Comparison of ENCODE assay signal across 36 mouse cellular contexts in the genomic region with DNA sequence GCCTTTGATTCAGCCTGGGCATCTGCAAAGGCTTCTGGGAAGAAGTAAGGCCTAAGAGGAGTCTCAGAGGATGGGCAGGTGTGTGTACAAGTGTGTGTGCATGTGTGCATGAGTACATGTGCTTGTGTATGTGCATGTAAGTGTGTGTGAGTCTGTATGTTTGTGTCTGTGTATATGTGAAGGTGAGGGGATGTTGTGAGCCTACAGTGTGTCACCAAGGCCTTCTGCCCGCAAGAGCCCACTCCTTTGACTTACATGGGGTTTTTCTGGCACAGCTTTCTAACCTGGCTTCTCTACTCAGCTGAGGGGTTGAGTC. TPM values are rescaled to one million over a fixed set of nuclear protein-coding genes. Genes with fewer than 3 reads are reported as not detected.
DNase-seq lines count a peak whose midpoint lies in the region; ATAC-seq and TF ChIP-seq lines count a peak whose summit lies in the region.
"Had no signal": no experiment of that assay in that cellular context is flagged by ENCODE, and none has a peak within 500 bp of the region (broad histone marks: within the 10 kb centered on the region; RNA-seq: fewer than 3 reads in every experiment).

No protein-coding gene starts in this region.

- TF ChIP-seq CTCF in liver, postnatal 0 days (IDR thresholded peaks at IDR 0.05; ENCODE audit: low read depth) = no peak

- 64% methylated on average over 1 of the region's 1 CpGs for WGBS in heart, embryonic 13.5 days
- WGBS in liver, postnatal 0 days (ENCODE audit: insufficient replicate concordance) = 94% methylated on average over 1 of the region's 1 CpGs
- 91% methylated on average over 1 of the region's 1 CpGs for WGBS in liver, embryonic 11.5 days
- WGBS in midbrain, embryonic 14.5 days = 95% methylated on average over 1 of the region's 1 CpGs

- no peaks in the 10 kb centered on the region for H3K9me3 ChIP-seq in heart, embryonic 13.5 days
- H3K9me3 ChIP-seq in liver, postnatal 0 days (ENCODE audit: low read length) = 0 out of 2 replicates have a peak, but pooled peaks cover 2% of the 10 kb centered on the region
- H3K9me3 ChIP-seq in liver, embryonic 11.5 days (ENCODE audit: control insufficient read depth, low read length) = no peaks in the 10 kb centered on the region
- H3K9me3 ChIP-seq in midbrain, embryonic 14.5 days (ENCODE audit: control insufficient read depth, low read length) = no peaks in the 10 kb centered on the region
- H3K9me3 ChIP-seq: embryonic facial prominence, embryonic 15.5 days; forebrain, embryonic 13.5 days; hindbrain, embryonic 13.5 days; liver, embryonic 15.5 days; midbrain, embryonic 12.5 days had no signal

- H3K4me3 ChIP-seq in heart, embryonic 13.5 days = no peak overlapping the region
- no peak overlapping the region for H3K4me3 ChIP-seq in liver, postnatal 0 days (ENCODE audit: low read depth, low read length)
- no peak overlapping the region for H3K4me3 ChIP-seq in liver, embryonic 11.5 days (ENCODE audit: low read depth, low read length)
- no peak overlapping the region for H3K4me3 ChIP-seq in midbrain, embryonic 14.5 days (replicated peaks; ENCODE audit: low read depth, low read length)
- H3K4me3 ChIP-seq: embryonic facial prominence, embryonic 10.5 days; embryonic facial prominence, embryonic 15.5 days; forebrain, embryonic 13.5 days; hindbrain, embryonic 13.5 days; liver, embryonic 15.5 days; megakaryocyte, embryonic 14.5 days; midbrain, embryonic 12.5 days had no signal

- peak overlapping the region; percentile 62; the same call in 1 of the 2 replicates for H3K27ac ChIP-seq in heart, embryonic 13.5 days (replicated peaks)
- peak overlapping the region; percentile 6; the same call in 1 of the 2 replicates for H3K27ac ChIP-seq in liver, postnatal 0 days (ENCODE audit: low read depth)
- no peak overlapping the region for H3K27ac ChIP-seq in liver, embryonic 11.5 days (ENCODE audit: low read depth, low read length)
- no peak overlapping the region for H3K27ac ChIP-seq in midbrain, embryonic 14.5 days (replicated peaks; ENCODE audit: low read depth, low read length)
- H3K27ac ChIP-seq: embryonic facial prominence, embryonic 15.5 days; forebrain, embryonic 13.5 days; hindbrain, embryonic 13.5 days; liver, embryonic 15.5 days; midbrain, embryonic 12.5 days; stomach, postnatal 0 days had no signal

- no peak for DNase-seq in heart, postnatal 10 days
- DNase-seq in liver, postnatal 0 days = no peak
- DNase-seq in liver, embryonic 11.5 days (ENCODE audit: low spot score) = no peak
- peak; percentile 60 for DNase-seq in CD4-positive, CD25-positive, alpha-beta regulatory T cell, adult 2 months (ENCODE audit: low read depth, low spot score)
- no peak for DNase-seq in midbrain, embryonic 14.5 days
- DNase-seq in testis, postnatal 10 days (ENCODE audit: low spot score) = no peak
- DNase-seq: adrenal gland, adult 8-10 months; cerebellum, adult 8-10 months; cerebellum, postnatal 25 days; gastrocnemius, postnatal 10 days; heart, postnatal 36 days; kidney, adult 9 months; kidney, postnatal 10 days; liver; right cerebral cortex, postnatal 25 days had no signal

- H3K4me1 ChIP-seq in heart, embryonic 13.5 days = peaks cover 9% of the 10 kb centered on the region; the same call in 1 of the 2 replicates
- H3K4me1 ChIP-seq in liver, postnatal 0 days (ENCODE audit: insufficient read depth) = peaks cover 11% of the 10 kb centered on the region
- peaks cover 4% of the 10 kb centered on the region for H3K4me1 ChIP-seq in liver, embryonic 11.5 days (replicated peaks; ENCODE audit: control insufficient read depth, insufficient read depth, low read length)
- no peaks in the 10 kb centered on the region for H3K4me1 ChIP-seq in midbrain, embryonic 14.5 days (ENCODE audit: control insufficient read depth, insufficient read depth, low read length)
- H3K4me1 ChIP-seq: embryonic facial prominence, embryonic 15.5 days; forebrain, embryonic 13.5 days; hindbrain, embryonic 13.5 days; midbrain, embryonic 12.5 days had no signal

- H3K36me3 ChIP-seq in heart, embryonic 13.5 days = no peaks in the 10 kb centered on the region
- no peaks in the 10 kb centered on the region for H3K36me3 ChIP-seq in liver, postnatal 0 days (replicated peaks; ENCODE audit: insufficient read depth, low read length)
- no peaks in the 10 kb centered on the region for H3K36me3 ChIP-seq in liver, embryonic 11.5 days (ENCODE audit: control insufficient read depth, insufficient read depth, low read length)
- H3K36me3 ChIP-seq in midbrain, embryonic 14.5 days (ENCODE audit: control insufficient read depth, insufficient read depth, low read length) = no peaks in the 10 kb centered on the region
- H3K36me3 ChIP-seq: embryonic facial prominence, embryonic 10.5 days; embryonic facial prominence, embryonic 15.5 days; hindbrain, embryonic 13.5 days; liver, embryonic 15.5 days; midbrain, embryonic 12.5 days had no signal

- no peak for ATAC-seq in heart, embryonic 13.5 days (ENCODE audit: extremely low read depth, insufficient number of reproducible peaks, low FRiP score, low TSS enrichment)
- ATAC-seq in liver, postnatal 0 days = no peak
- no peak for ATAC-seq in liver, embryonic 11.5 days (replicated peaks; ENCODE audit: low FRiP score)
- peak; percentile 7 for ATAC-seq in activated CD4-positive, CD25-positive, alpha-beta regulatory T cell, adult 4 months
- no peak for ATAC-seq in midbrain, embryonic 14.5 days (ENCODE audit: low FRiP score, low TSS enrichment)
- ATAC-seq: forebrain, embryonic 13.5 days; intestine, postnatal 0 days had no signal

- intact Hi-C loops in heart, postnatal 10 days (cut with DNase I) = no loop called here

- H3K27me3 ChIP-seq in heart, embryonic 13.5 days (replicated peaks) = no peaks in the 10 kb centered on the region
- H3K27me3 ChIP-seq in liver, postnatal 0 days (ENCODE audit: insufficient read depth, low read length) = no peaks in the 10 kb centered on the region
- H3K27me3 ChIP-seq in liver, embryonic 11.5 days (replicated peaks; ENCODE audit: control insufficient read depth, insufficient read depth, low read length) = no peaks in the 10 kb centered on the region
- no peaks in the 10 kb centered on the region for H3K27me3 ChIP-seq in midbrain, embryonic 14.5 days (ENCODE audit: control insufficient read depth, insufficient read depth, low read length)
- H3K27me3 ChIP-seq: embryonic facial prominence, embryonic 15.5 days; forebrain, embryonic 13.5 days; hindbrain, embryonic 13.5 days; liver, embryonic 15.5 days; midbrain, embryonic 12.5 days had no signal

- H3K4me2 ChIP-seq in heart, embryonic 13.5 days = no peak overlapping the region
- no peak overlapping the region for H3K4me2 ChIP-seq in liver, postnatal 0 days (ENCODE audit: low read depth, low read length)
- no peak overlapping the region for H3K4me2 ChIP-seq in liver, embryonic 11.5 days
- no peak overlapping the region for H3K4me2 ChIP-seq in midbrain, embryonic 14.5 days (ENCODE audit: low read length)
- H3K4me2 ChIP-seq: embryonic facial prominence, embryonic 15.5 days; forebrain, embryonic 13.5 days; hindbrain, embryonic 13.5 days; liver, embryonic 15.5 days; midbrain, embryonic 12.5 days had no signal

- no peak overlapping the region for H3K9ac ChIP-seq in heart, embryonic 13.5 days
- H3K9ac ChIP-seq in liver, postnatal 0 days (replicated peaks) = no peak overlapping the region
- no peak overlapping the region for H3K9ac ChIP-seq in liver, embryonic 11.5 days (ENCODE audit: low read depth, low read length)
- H3K9ac ChIP-seq in midbrain, embryonic 14.5 days (replicated peaks; ENCODE audit: low read length) = no peak overlapping the region
- H3K9ac ChIP-seq: embryonic facial prominence, embryonic 15.5 days; forebrain, embryonic 13.5 days; hindbrain, embryonic 13.5 days; liver, embryonic 15.5 days; midbrain, embryonic 12.5 days had no signal

- no peak for TF ChIP-seq EP300 in liver, postnatal 0 days (IDR thresholded peaks at IDR 0.05; ENCODE audit: low read depth)

RNA-seq across cellular contexts. Expression of a gene that starts 20.8 kb away (rescaled TPM):
- 13.5 and 15.9 TPM in 2 replicates for polyA plus RNA-seq in heart, embryonic 13.5 days (2015; fragmentation: Nextera tagmentation; extraction: Ambion mirVana)
- 1 to 10 TPM; 1.2 to 1.8 TPM for total RNA-seq in heart, postnatal 10 days (2021)
- polyA plus RNA-seq in liver, postnatal 0 days (2015; fragmentation: Nextera tagmentation; extraction: Ambion mirVana) = 5.6 and 5.9 TPM in 2 replicates
- polyA plus RNA-seq in liver, embryonic 11.5 days (2014; fragmentation: Nextera tagmentation; extraction: Ambion mirVana) = 8.8 and 10.1 TPM in 2 replicates
- polyA plus RNA-seq in activated CD4-positive, CD25-positive, alpha-beta regulatory T cell, adult 4 months (2017; shearing (Covaris generic)) = 10 to 100 TPM; 18.6 to 38.6 TPM
- 10.1 and 12.7 TPM in 2 replicates for polyA plus RNA-seq in midbrain, embryonic 14.5 days (2014; fragmentation: Nextera tagmentation; extraction: Ambion mirVana)

RNA-seq across cellular contexts. Expression of a gene that starts 23.3 kb away (rescaled TPM):
- polyA plus RNA-seq in heart, embryonic 13.5 days (2015; fragmentation: Nextera tagmentation; extraction: Ambion mirVana) = not detected in 2 replicates
- total RNA-seq in heart, postnatal 10 days (2021) = not detected
- not detected in 2 replicates for polyA plus RNA-seq in liver, postnatal 0 days (2015; fragmentation: Nextera tagmentation; extraction: Ambion mirVana)
- polyA plus RNA-seq in liver, embryonic 11.5 days (2014; fragmentation: Nextera tagmentation; extraction: Ambion mirVana) = not detected in 2 replicates
- under 1 TPM; 0.28 to 0.37 TPM for polyA plus RNA-seq in activated CD4-positive, CD25-positive, alpha-beta regulatory T cell, adult 4 months (2017; shearing (Covaris generic))
- polyA plus RNA-seq in midbrain, embryonic 14.5 days (2014; fragmentation: Nextera tagmentation; extraction: Ambion mirVana) = not detected in 2 replicates
- total RNA-seq: adrenal gland, adult 8-10 months; adrenal gland, postnatal 4 days; ES-E14; heart, postnatal 36 days; layer of hippocampus, postnatal 10 days; left cerebral cortex, adult 18-20 months; left cerebral cortex, postnatal 14 days had no signal
- polyA plus RNA-seq: embryonic facial prominence, embryonic 15.5 days; forebrain, embryonic 13.5 days; gonadal fat pad, adult 2 months; hindbrain, embryonic 13.5 days; intestine, postnatal 0 days; limb, embryonic 11.5 days; lung, embryonic 16.5 days; midbrain, embryonic 12.5 days; neural tube, embryonic 11.5 days; stomach, postnatal 0 days had no signal

RNA-seq across cellular contexts. Expression of a gene that starts 45.1 kb away (rescaled TPM):
- 92.0 and 94.0 TPM in 2 replicates for polyA plus RNA-seq in heart, embryonic 13.5 days (2015; fragmentation: Nextera tagmentation; extraction: Ambion mirVana)
- 100 to 1,000 TPM; 184 to 187 TPM for total RNA-seq in heart, postnatal 10 days (2021)
- polyA plus RNA-seq in liver, postnatal 0 days (2015; fragmentation: Nextera tagmentation; extraction: Ambion mirVana) = 41.7 and 44.7 TPM in 2 replicates
- 88.9 and 99.6 TPM in 2 replicates for polyA plus RNA-seq in liver, embryonic 11.5 days (2014; fragmentation: Nextera tagmentation; extraction: Ambion mirVana)
- polyA plus RNA-seq in activated CD4-positive, CD25-positive, alpha-beta regulatory T cell, adult 4 months (2017; shearing (Covaris generic)) = 10 to 100 TPM; 23.4 to 27.2 TPM
- 77.1 and 113 TPM in 2 replicates for polyA plus RNA-seq in midbrain, embryonic 14.5 days (2014; fragmentation: Nextera tagmentation; extraction: Ambion mirVana)

RNA-seq across cellular contexts. Expression of a gene that starts 47.9 kb away (rescaled TPM):
- 1.6 and 1.8 TPM in 2 replicates for polyA plus RNA-seq in heart, embryonic 13.5 days (2015; fragmentation: Nextera tagmentation; extraction: Ambion mirVana)
- total RNA-seq in heart, postnatal 10 days (2021) = 1 to 10 TPM in 1 of 2 experiments, under 1 TPM in 1; 0.84 to 1.1 TPM
- 4.7 and 4.8 TPM in 2 replicates for polyA plus RNA-seq in liver, postnatal 0 days (2015; fragmentation: Nextera tagmentation; extraction: Ambion mirVana)
- polyA plus RNA-seq in liver, embryonic 11.5 days (2014; fragmentation: Nextera tagmentation; extraction: Ambion mirVana) = 20.1 and 20.7 TPM in 2 replicates
- polyA plus RNA-seq in activated CD4-positive, CD25-positive, alpha-beta regulatory T cell, adult 4 months (2017; shearing (Covaris generic)) = not detected
- polyA plus RNA-seq in midbrain, embryonic 14.5 days (2014; fragmentation: Nextera tagmentation; extraction: Ambion mirVana) = 0.08 TPM in 1 of 2 replicates, not detected in the other
- total RNA-seq: neutrophil, adult 5-6 weeks had no signal

Comparison
In these comparisons a context has a peak if more than half of its experiments do, and no peak if none do; other contexts are left out.
1. H3K27ac ChIP-seq: peak in heart, embryonic 13.5 days (single experiment) and liver, postnatal 0 days (single experiment); none in liver, embryonic 11.5 days (single experiment) and midbrain, embryonic 14.5 days (single experiment).